Mouse (Mus musculus) liver, postnatal 0 days (tissue): ENCODE measurements at regions not wholly inside any gene's neighbourhood (a gene's known extent, or its start where the extent isn't known, plus 50 kb on each side); places are given as distances from the start of the nearest gene placed in this dataset.
A peak's percentile ranks its signal among the peaks of the same experiment; 100 is the strongest.

Source experiments
- ATAC-seq: fragments of 200-750 bp; cut with Nextera tagmentation; 2 replicates; pipeline ENCODE4 v1.8.0; 2017; ENCODE audit warnings: mild to moderate bottlenecking, moderate library complexity
- DNase-seq: peaks from one replicate; pipeline ENCODE4 v3.0.0-alpha.2; 2016
- H3K27ac ChIP-seq: fragments of 300-500 bp; sonication (generic); 2 replicates; pipeline ENCODE4 v1.5.1; 2014; ENCODE audit warnings: antibody characterized with exemption, moderate library complexity, mild to moderate bottlenecking, low read depth
- H3K27me3 ChIP-seq: fragments of 300-500 bp; sonication (generic); 2 replicates; pipeline ENCODE4 v1.6.1; 2014; ENCODE audit warnings: low read length, control low read depth, mixed read lengths; ENCODE audit not compliant: insufficient read depth
- H3K36me3 ChIP-seq: fragments of 300-500 bp; sonication (generic); replicated peaks from 2 replicates; pipeline ENCODE4 v1.6.1; 2014; ENCODE audit warnings: mild to moderate bottlenecking, control low read depth, low read length, moderate library complexity, mixed read lengths; ENCODE audit not compliant: insufficient read depth
- H3K4me1 ChIP-seq: fragments of 300-500 bp; sonication (generic); 2 replicates; pipeline ENCODE4 v1.6.1; 2014; ENCODE audit warnings: antibody characterized with exemption, mild to moderate bottlenecking, control low read depth; ENCODE audit not compliant: insufficient read depth
- H3K4me2 ChIP-seq: fragments of 300-500 bp; sonication (generic); 2 replicates; pipeline ENCODE4 v1.6.1; 2014; ENCODE audit warnings: low read depth, mild to moderate bottlenecking, low read length, moderate library complexity, mixed read lengths
- H3K4me3 ChIP-seq: fragments of 300-500 bp; sonication (generic); 2 replicates; pipeline ENCODE4 v1.5.1; 2014; ENCODE audit warnings: low read depth, low read length
- H3K9ac ChIP-seq: fragments of 300-500 bp; sonication (generic); replicated peaks from 2 replicates; pipeline ENCODE4 v1.6.1; 2014; ENCODE audit warnings: mild to moderate bottlenecking, moderate library complexity
- H3K9me3 ChIP-seq: fragments of 300-500 bp; sonication (generic); 2 replicates; pipeline ENCODE4 v1.6.1; 2016; ENCODE audit warnings: mild to moderate bottlenecking, control low read depth, low read length, mixed read lengths
- CTCF ChIP-seq: sonication (generic); IDR thresholded peaks from 2 replicates; pipeline ENCODE4 v1.5.1; 2016; ENCODE audit warnings: antibody characterized with exemption, low read depth
- EP300 ChIP-seq: IDR thresholded peaks from 2 replicates; pipeline ENCODE4 v1.6.1; 2016; ENCODE audit warnings: antibody characterized with exemption, low read depth, mild to moderate bottlenecking
- WGBS: fragments of 180-500 bp; shearing (Covaris S2); extraction: QIAGEN DNeasy Blood & Tissue Kit; methylation state at CpG from one replicate; pipeline ENCODE4 v1.1.7; 2014; ENCODE audit not compliant: insufficient replicate concordance; 5-methylcytosine and 5-hydroxymethylcytosine counted together

DNA sequence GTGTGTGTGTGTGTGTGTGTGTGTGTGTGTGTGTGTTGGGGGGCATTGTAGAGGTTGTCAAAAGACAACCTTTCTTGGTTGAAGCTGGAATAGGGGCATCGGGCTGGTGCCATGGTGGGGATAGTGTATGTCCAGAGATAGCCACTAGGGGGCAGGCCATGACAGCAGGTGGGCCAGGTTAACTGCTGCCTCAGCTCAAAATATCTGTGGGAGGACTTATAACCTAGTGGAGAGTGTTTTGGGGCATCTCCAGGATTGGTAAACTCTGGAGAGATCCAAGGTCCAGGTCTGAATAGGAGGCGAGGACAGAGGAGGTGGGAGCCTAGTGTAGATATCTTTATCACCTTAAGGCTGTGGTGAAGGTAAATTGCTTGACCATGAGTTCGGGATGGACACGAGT, 259.3 kb downstream of the Dhx35 start:
- ATAC-seq (peak; percentile 19; the same call in 1 of the 2 replicates), DNase-seq (peak; percentile 64)
- Histone ChIP-seq H3K9ac (no peak overlapping the region), H3K4me2 (no peak overlapping the region), H3K9me3 (no peaks in the 10 kb centered on the region), H3K27me3 (no peaks in the 10 kb centered on the region), H3K36me3 (no peaks in the 10 kb centered on the region), H3K4me1 (no peaks in the 10 kb centered on the region), H3K4me3 (no peak overlapping the region), H3K27ac (no peak overlapping the region)
- TF ChIP-seq EP300 (no peak), CTCF (peak; percentile 83)
- WGBS: 61% methylated on average over 4 of the region's 4 CpGs

DNA sequence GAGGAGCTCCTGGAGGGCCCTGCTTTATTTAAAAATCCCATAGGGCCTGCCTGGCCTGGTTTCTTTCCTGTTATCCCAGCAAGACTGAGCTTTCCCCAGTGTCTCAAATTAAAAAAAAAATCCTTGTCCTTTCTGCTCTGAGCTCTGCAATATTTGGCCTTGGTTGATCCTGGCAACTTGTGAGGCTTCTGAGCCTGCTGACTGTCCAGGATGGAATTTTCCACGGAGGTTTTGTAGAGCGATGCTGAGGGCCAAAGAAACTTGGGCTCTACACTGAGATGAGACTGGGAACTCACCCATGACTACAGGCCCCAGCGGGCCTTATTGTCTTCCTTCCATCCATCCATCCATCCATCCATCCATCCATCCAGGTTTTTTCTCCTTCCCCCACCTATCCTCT, 259.8 kb downstream of the Dhx35 start:
- 77% methylated on average over 3 of the region's 3 CpGs for WGBS
- ATAC-seq (no peak), DNase-seq (no peak)
- TF ChIP-seq EP300 (no peak), CTCF (no peak)
- Histone ChIP-seq H3K36me3 (no peaks in the 10 kb centered on the region), H3K27me3 (no peaks in the 10 kb centered on the region), H3K4me3 (no peak overlapping the region), H3K9me3 (no peaks in the 10 kb centered on the region), H3K9ac (no peak overlapping the region), H3K4me2 (no peak overlapping the region), H3K4me1 (no peaks in the 10 kb centered on the region), H3K27ac (no peak overlapping the region)

DNA sequence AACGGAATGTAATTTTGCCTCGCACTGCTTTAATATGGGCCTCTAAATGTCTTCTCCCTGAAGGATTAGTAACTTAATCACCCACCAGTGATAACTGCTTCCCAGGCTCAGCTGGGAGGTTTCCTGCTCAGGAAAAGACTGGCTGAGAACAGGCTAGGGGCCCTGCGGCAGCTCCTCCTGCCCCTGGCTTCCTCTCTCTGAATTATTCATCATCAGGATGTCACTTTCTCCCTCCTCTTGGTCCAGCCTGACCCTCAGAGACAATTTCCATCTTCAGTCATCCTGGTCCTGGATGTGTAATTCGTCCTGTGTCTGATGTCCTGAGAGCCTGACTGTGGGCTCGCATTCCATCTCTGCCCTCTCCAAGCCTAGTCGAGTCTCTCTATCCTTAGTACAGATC, 261.2 kb downstream of the Dhx35 start:
- DNase-seq (no peak), ATAC-seq (no peak)
- no peaks in the 10 kb centered on the region for H3K4me1 ChIP-seq
- no peak overlapping the region for H3K4me3 ChIP-seq
- H3K9me3 ChIP-seq: no peaks in the 10 kb centered on the region
- H3K9ac ChIP-seq: no peak overlapping the region
- no peaks in the 10 kb centered on the region for H3K27me3 ChIP-seq
- no peak overlapping the region for H3K4me2 ChIP-seq
- 58% methylated on average over 6 of the region's 6 CpGs for WGBS
- no peaks in the 10 kb centered on the region for H3K36me3 ChIP-seq
- no peak for TF ChIP-seq CTCF
- TF ChIP-seq EP300: no peak
- H3K27ac ChIP-seq: no peak overlapping the region

DNA sequence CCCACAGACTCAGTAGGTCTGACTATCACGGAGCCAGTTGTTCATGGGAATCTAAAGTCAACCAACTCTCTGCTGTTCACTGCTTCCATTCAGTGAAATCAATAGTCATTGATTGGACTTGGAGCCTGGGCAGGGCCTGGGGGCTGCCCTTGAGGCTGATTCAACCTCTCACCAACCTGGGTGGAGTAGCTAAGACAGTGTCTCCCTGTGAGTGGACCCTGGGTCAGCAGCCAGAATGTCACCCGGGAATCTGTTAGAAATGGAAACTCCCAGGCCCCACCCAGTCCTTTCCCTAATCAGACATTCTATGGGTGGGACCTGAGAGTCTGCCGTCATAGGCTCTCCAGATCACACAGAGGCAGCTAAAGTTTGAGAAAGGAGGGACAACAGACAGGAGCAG, 262.4 kb downstream of the Dhx35 start:
- no peak for ATAC-seq

DNA sequence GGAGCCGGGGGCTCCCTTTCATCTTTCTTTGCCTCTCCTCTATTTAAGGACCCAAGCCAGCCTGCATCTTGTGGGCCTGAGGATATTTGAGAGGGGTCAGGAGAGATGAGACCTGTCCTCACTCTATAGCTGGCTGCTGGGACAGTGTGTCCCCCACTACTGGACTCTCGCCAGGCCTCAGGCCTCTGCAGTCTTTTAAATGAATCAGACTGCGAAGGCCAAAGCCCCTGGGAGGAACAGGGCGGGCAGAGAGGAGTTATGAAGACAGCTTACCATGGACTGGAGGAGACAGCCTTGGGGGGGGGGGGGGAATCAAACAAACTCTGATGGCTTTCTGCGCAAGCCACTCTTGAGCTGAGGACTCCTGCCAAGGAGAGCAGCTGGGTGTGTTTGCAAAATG, 262.9 kb downstream of the Dhx35 start:
- no peak for DNase-seq
- WGBS: 73% methylated on average over 5 of the region's 5 CpGs

More for the DNA sequence above, 262.4 kb downstream of the Dhx35 start:
- H3K4me2 ChIP-seq: no peak overlapping the region
- no peaks in the 10 kb centered on the region for H3K36me3 ChIP-seq
- no peaks in the 10 kb centered on the region for H3K4me1 ChIP-seq
- no peak overlapping the region for H3K4me3 ChIP-seq
- no peak overlapping the region for H3K27ac ChIP-seq
- DNase-seq: no peak
- TF ChIP-seq CTCF (no peak), EP300 (no peak)
- H3K27me3 ChIP-seq: no peaks in the 10 kb centered on the region
- no peaks in the 10 kb centered on the region for H3K9me3 ChIP-seq
- 45% methylated on average over 3 of the region's 3 CpGs for WGBS
- no peak overlapping the region for H3K9ac ChIP-seq

DNA sequence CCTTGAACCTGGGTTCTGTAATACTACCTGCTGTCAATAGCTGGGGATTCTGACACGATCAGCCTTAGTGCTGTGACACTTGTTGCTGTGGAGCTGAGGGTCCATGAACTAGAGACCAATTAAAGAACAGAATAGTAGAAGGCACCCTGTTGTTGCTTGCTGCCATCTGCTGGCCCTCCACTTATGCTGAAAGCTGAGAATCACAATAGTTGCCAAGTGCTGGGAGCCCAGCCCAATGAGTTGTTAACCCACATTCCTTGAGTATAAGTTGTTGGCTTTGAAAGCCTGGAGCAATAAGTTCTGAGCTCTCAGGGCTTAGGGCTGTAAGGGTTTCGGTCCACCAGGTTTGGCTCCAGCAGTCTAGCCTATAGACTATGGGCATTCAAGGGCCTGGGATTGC, 267.7 kb downstream of the Dhx35 start:
- no peak for ATAC-seq
- Histone ChIP-seq H3K9ac (no peak overlapping the region), H3K4me2 (no peak overlapping the region), H3K4me3 (no peak overlapping the region), H3K4me1 (no peaks in the 10 kb centered on the region), H3K9me3 (no peaks in the 10 kb centered on the region), H3K27ac (no peak overlapping the region), H3K36me3 (no peaks in the 10 kb centered on the region), H3K27me3 (no peaks in the 10 kb centered on the region)
- no peak for DNase-seq
- TF ChIP-seq CTCF: peak; percentile 25; the same call in 1 of the 2 replicates
- no peak for TF ChIP-seq EP300
- WGBS: 74% methylated on average over 2 of the region's 2 CpGs

More for the DNA sequence above, 262.9 kb downstream of the Dhx35 start:
- TF ChIP-seq CTCF (no peak), EP300 (no peak)
- Histone ChIP-seq H3K4me3 (no peak overlapping the region), H3K9me3 (no peaks in the 10 kb centered on the region), H3K4me2 (no peak overlapping the region), H3K4me1 (no peaks in the 10 kb centered on the region), H3K36me3 (no peaks in the 10 kb centered on the region), H3K27me3 (no peaks in the 10 kb centered on the region), H3K9ac (no peak overlapping the region), H3K27ac (no peak overlapping the region)
- ATAC-seq: no peak

DNA sequence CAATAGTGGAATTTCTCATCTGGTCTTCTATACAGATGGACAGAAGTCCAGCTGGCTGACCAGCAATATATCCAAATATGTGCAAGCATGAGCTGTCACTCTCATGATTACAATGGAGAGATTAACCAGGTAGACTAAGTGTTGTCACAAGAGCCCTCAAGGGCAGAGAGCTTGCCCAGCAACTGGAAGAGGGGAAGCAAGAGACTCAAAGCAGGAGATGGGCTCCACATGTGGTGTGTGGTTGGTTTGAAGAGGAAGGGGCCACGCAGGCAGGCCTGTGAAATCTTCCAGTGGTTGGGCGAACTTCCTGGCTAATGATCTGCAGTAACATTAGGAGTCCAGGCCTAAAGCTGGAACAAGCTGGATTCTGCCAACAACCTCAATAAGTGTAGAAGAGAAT, 268.1 kb downstream of the Dhx35 start:
- Histone ChIP-seq H3K9ac (no peak overlapping the region), H3K9me3 (no peaks in the 10 kb centered on the region), H3K27ac (no peak overlapping the region), H3K4me2 (no peak overlapping the region), H3K27me3 (no peaks in the 10 kb centered on the region), H3K36me3 (no peaks in the 10 kb centered on the region), H3K4me3 (no peak overlapping the region), H3K4me1 (no peaks in the 10 kb centered on the region)
- DNase-seq (no peak), ATAC-seq (no peak)
- 50% methylated on average over 2 of the region's 2 CpGs for WGBS
- no peak for TF ChIP-seq EP300
- TF ChIP-seq CTCF: no peak
